Mouse (Mus musculus): ENCODE results near the gene Zfpl1.
"Not testable (repeated sequence)": the region's sequence is repeated elsewhere in the genome, so short reads cannot be mapped to it uniquely, and the experiment has no call there.

Gene Zfpl1

GRCm38 (mm10) chr19:6058966-6059365 lies 25.8 kb downstream of the Zfpl1 start:
- no peak for DNase-seq (ENCODE audit: low spot score in 2 of 2)

GRCm38 (mm10) chr19:6058513-6058912 lies 26.2 kb downstream of the Zfpl1 start:
- DNase-seq (ENCODE audit: low spot score in 2 of 2), result no peak

GRCm38 (mm10) chr19:6057313-6058096 lies 27.3 kb downstream of the Zfpl1 start, which contains the start of the genes Mrpl49 and Fau:
Mrpl49 (minus strand) TSS chr19:6057785.
Fau (plus strand) TSS chr19:6057844.
- DNase-seq (ENCODE audit: low spot score in 2 of 2), result peak; percentile 99

- no peak for DNase-seq (ENCODE audit: low spot score in 2 of 2)
Observed at GRCm38 (mm10) chr19:6056696-6057095, 28.1 kb downstream of the Zfpl1 start.

GRCm38 (mm10) chr19:6054296-6054695 lies 30.5 kb downstream of the Zfpl1 start:
- DNase-seq (ENCODE audit: low spot score in 2 of 2), result no peak

- DNase-seq (ENCODE audit: low spot score in 2 of 2), result no peak
Observed at GRCm38 (mm10) chr19:6052516-6052915, 32.2 kb downstream of the Zfpl1 start.

GRCm38 (mm10) chr19:6048681-6049410 lies 35.9 kb downstream of the Zfpl1 start:
- DNase-seq (ENCODE audit: low spot score in 2 of 2), result no peak

- DNase-seq (ENCODE audit: low spot score in 2 of 2), result no peak
Observed at GRCm38 (mm10) chr19:6047899-6048166, 36.9 kb downstream of the Zfpl1 start.

- DNase-seq (ENCODE audit: low spot score in 2 of 2), result no peak
Observed at GRCm38 (mm10) chr19:6047154-6047898, 37.4 kb downstream of the Zfpl1 start.

- DNase-seq (ENCODE audit: low spot score in 2 of 2), result peak; percentile 87 to 91
Observed at GRCm38 (mm10) chr19:6046294-6047153, 38.2 kb downstream of the Zfpl1 start, which contains the start of gene Syvn1. Syvn1 (plus strand) TSS chr19:6046576.

- peak in 1 of 2 experiments; percentile 28 for DNase-seq (ENCODE audit: low spot score in 2 of 2)
Observed at GRCm38 (mm10) chr19:6045366-6046293, 39.1 kb downstream of the Zfpl1 start.

- not testable (repeated sequence) for DNase-seq (ENCODE audit: low spot score in 2 of 2)
Observed at GRCm38 (mm10) chr19:6044102-6044501, 40.7 kb downstream of the Zfpl1 start.

GRCm38 (mm10) chr19:6042293-6042692 lies 42.5 kb downstream of the Zfpl1 start:
- DNase-seq (ENCODE audit: low spot score in 2 of 2), result no peak

- DNase-seq (ENCODE audit: low spot score in 2 of 2), result no peak
Observed at GRCm38 (mm10) chr19:6040002-6040401, 44.8 kb downstream of the Zfpl1 start.

- DNase-seq (ENCODE audit: low spot score in 2 of 2), result no peak
Observed at GRCm38 (mm10) chr19:6038326-6038725, 46.4 kb downstream of the Zfpl1 start.

- DNase-seq (ENCODE audit: low spot score in 2 of 2), result no peak
Observed at GRCm38 (mm10) chr19:6037695-6038094, 47.1 kb downstream of the Zfpl1 start.

GRCm38 (mm10) chr19:6035966-6036585 lies 48.7 kb downstream of the Zfpl1 start:
- no peak for DNase-seq (ENCODE audit: low spot score in 2 of 2)

Measured in right cerebral cortex, postnatal 36 days (tissue).